Mouse (Mus musculus) intestine, embryonic 16.5 days (tissue): Measurements from ENCODE around the gene Creb3l2. TPM values are rescaled to one million over a fixed set of nuclear protein-coding genes. Genes with fewer than 3 reads are reported as not detected.

Experiments used
- ATAC-seq: fragments of 200-750 bp; cut with Nextera tagmentation; 2 replicates; pipeline ENCODE4 v1.8.0; 2017; ENCODE audit warnings: moderate TSS enrichment, moderate library complexity
- H3K27ac ChIP-seq: fragments of 300-500 bp; sonication (generic); 2 replicates; pipeline ENCODE4 v1.5.1; 2014; ENCODE audit warnings: mild to moderate bottlenecking, low read length
- H3K27me3 ChIP-seq: fragments of 300-500 bp; sonication (generic); replicated peaks from 2 replicates; pipeline ENCODE4 v1.6.1; 2014; ENCODE audit warnings: low read length, control low read depth, mixed read lengths; ENCODE audit not compliant: control insufficient read depth, insufficient read depth
- H3K36me3 ChIP-seq: fragments of 300-500 bp; sonication (generic); 2 replicates; pipeline ENCODE4 v1.6.1; 2014; ENCODE audit warnings: low read length, control low read depth; ENCODE audit not compliant: control insufficient read depth, insufficient read depth
- H3K4me1 ChIP-seq: fragments of 300-500 bp; sonication (generic); 2 replicates; pipeline ENCODE4 v1.6.1; 2014; ENCODE audit warnings: low read length, control low read depth, mixed read lengths; ENCODE audit not compliant: control insufficient read depth, insufficient read depth
- H3K4me2 ChIP-seq: fragments of 300-500 bp; sonication (generic); 2 replicates; pipeline ENCODE4 v1.6.1; 2014; ENCODE audit warnings: low read depth, low read length, control low read depth
- H3K4me3 ChIP-seq: fragments of 300-500 bp; sonication (generic); 2 replicates; pipeline ENCODE4 v1.5.1; 2014; ENCODE audit warnings: mild to moderate bottlenecking, low read length
- H3K9ac ChIP-seq: fragments of 300-500 bp; sonication (generic); 2 replicates; pipeline ENCODE4 v1.6.1; 2014; ENCODE audit warnings: low read depth, low read length
- H3K9me3 ChIP-seq: fragments of 300-500 bp; sonication (generic); 2 replicates; pipeline ENCODE4 v1.6.1; 2016; ENCODE audit warnings: low read length, control low read depth; ENCODE audit not compliant: control insufficient read depth
- WGBS: fragments of 180-500 bp; shearing (Covaris S2); extraction: QIAGEN DNeasy Blood & Tissue Kit; methylation state at CpG from one replicate; pipeline ENCODE4 v1.1.7; 2014; 5-methylcytosine and 5-hydroxymethylcytosine counted together
- polyA plus RNA-seq: library from polyadenylated mRNA; unstranded; fragments of >200 nt; fragmentation: Nextera tagmentation; extraction: Ambion mirVana; gene quantifications from 2 replicates; pipeline ENCODE4 v1.2.1, GENCODE M21; 2015

Creb3l2 gene
- polyA plus RNA-seq, 1 experiment from 2014 or later, result 13.4 TPM

DNA sequence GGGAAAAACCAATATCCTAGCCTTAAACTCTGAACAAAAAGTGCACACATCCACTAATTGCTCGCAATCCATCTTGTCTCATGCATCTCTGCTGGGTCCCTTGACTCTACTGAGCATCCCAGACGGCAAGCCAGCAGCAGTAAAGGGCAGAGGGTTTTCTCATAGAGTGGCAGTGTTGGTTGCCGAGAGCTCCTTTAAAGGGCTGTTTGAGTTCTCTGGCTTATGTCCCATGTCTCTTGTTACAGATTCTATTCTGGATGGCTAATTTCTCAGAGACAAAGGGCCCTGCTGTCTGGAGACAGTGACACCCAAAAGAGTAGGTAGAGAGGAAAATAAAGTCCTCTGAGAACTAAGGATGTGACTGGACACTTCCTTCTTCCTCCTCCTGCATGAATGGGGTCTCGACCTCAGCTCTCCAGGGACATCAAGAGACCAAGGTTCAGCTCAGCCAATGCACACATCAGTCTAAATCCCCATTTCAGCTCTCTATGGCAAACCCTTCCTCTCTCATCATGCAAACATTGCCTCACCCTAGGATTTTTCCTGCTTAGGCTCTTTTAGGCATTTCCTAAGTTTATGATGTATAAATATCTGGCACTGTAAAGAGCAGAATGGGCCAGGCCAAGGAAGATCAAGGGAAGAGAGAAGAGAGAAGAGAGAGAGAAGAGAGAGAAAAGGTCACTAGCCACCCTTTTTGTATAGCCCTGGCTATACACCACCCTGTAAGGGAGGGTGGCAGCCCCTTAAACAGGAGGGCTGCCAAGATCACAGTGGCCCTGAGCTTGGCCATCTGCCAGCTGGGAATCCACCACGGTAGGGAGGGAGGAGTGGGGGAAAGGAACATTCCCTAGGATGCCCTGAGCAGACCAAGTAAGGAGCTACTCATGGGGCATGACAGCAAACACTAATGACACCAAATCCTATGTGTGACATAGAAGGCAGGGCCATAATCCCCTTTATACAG lies 111.8 kb downstream of the Creb3l2 start:
- peak; percentile 47 for ATAC-seq
- H3K9me3 ChIP-seq, result no peaks in the 10 kb centered on the region
- H3K27ac ChIP-seq, result peak overlapping the region; percentile 46; the same call in 1 of the 2 replicates
- H3K4me3 ChIP-seq, result no peak overlapping the region
- 51% methylated on average over 5 of the region's 5 CpGs for WGBS
- peaks cover 7% of the 10 kb centered on the region; the same call in 1 of the 2 replicates for H3K36me3 ChIP-seq
- H3K4me1 ChIP-seq, result peaks cover 6% of the 10 kb centered on the region
- H3K27me3 ChIP-seq, result no peaks in the 10 kb centered on the region
- no peak overlapping the region for H3K4me2 ChIP-seq
- H3K9ac ChIP-seq, result no peak overlapping the region

- Histone ChIP-seq H3K27ac (no peak overlapping the region), H3K9ac (no peak overlapping the region), H3K4me3 (no peak overlapping the region), H3K36me3 (peaks cover 5% of the 10 kb centered on the region; the same call in 1 of the 2 replicates), H3K27me3 (no peaks in the 10 kb centered on the region), H3K4me1 (peaks cover 6% of the 10 kb centered on the region), H3K4me2 (no peak overlapping the region), H3K9me3 (no peaks in the 10 kb centered on the region)
- 81% methylated on average over 3 of the region's 3 CpGs for WGBS
- ATAC-seq, result no peak
These were observed 112.6 kb downstream of the Creb3l2 start for GRCm38 (mm10) chr6:37329376-37329775.

GRCm38 (mm10) chr6:37328671-37329070 lies 113.3 kb downstream of the Creb3l2 start:
- no peak overlapping the region for H3K27ac ChIP-seq
- no peaks in the 10 kb centered on the region for H3K9me3 ChIP-seq
- H3K4me2 ChIP-seq, result no peak overlapping the region
- peaks cover 6% of the 10 kb centered on the region for H3K4me1 ChIP-seq
- H3K4me3 ChIP-seq, result no peak overlapping the region
- ATAC-seq, result no peak
- H3K9ac ChIP-seq, result no peak overlapping the region
- no peaks in the 10 kb centered on the region for H3K27me3 ChIP-seq
- 62% methylated on average over 7 of the region's 7 CpGs for WGBS
- H3K36me3 ChIP-seq, result no peaks in the 10 kb centered on the region; the same call in 1 of the 2 replicates

- 68% methylated on average over 6 of the region's 6 CpGs for WGBS
- ATAC-seq, result no peak
- Histone ChIP-seq H3K36me3 (no peaks in the 10 kb centered on the region; the same call in 1 of the 2 replicates), H3K27me3 (no peaks in the 10 kb centered on the region), H3K9me3 (no peaks in the 10 kb centered on the region), H3K4me2 (no peak overlapping the region), H3K4me1 (peaks cover 6% of the 10 kb centered on the region), H3K4me3 (no peak overlapping the region), H3K27ac (no peak overlapping the region), H3K9ac (no peak overlapping the region)
These were observed 114.4 kb downstream of the Creb3l2 start for GRCm38 (mm10) chr6:37327519-37327918.

DNA sequence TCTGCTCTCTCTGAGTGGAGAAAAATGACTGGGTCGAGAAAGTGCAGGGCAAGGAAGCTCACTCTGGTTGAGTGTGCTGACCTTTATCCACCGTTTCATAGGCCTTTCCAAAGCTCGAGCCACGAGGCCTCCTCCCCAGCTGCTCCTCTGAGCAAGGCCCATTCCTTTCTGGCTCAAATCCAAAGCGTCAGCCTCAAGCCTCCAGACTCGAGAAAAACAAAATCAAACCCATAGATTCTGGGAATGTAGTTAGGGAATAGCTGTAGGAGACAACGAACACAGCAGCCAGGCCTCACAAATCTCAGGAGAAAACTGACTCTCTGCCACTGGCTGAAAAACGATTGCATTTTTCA lies 115.4 kb downstream of the Creb3l2 start:
- no peak; the same call in 1 of the 2 replicates for ATAC-seq
- Histone ChIP-seq H3K9ac (no peak overlapping the region), H3K27ac (peak overlapping the region; percentile 52; the same call in 1 of the 2 replicates), H3K4me3 (no peak overlapping the region), H3K4me1 (peaks cover 6% of the 10 kb centered on the region), H3K9me3 (no peaks in the 10 kb centered on the region), H3K4me2 (no peak overlapping the region), H3K36me3 (no peaks in the 10 kb centered on the region), H3K27me3 (no peaks in the 10 kb centered on the region)
- 25% methylated on average over 8 of the region's 8 CpGs for WGBS

DNA sequence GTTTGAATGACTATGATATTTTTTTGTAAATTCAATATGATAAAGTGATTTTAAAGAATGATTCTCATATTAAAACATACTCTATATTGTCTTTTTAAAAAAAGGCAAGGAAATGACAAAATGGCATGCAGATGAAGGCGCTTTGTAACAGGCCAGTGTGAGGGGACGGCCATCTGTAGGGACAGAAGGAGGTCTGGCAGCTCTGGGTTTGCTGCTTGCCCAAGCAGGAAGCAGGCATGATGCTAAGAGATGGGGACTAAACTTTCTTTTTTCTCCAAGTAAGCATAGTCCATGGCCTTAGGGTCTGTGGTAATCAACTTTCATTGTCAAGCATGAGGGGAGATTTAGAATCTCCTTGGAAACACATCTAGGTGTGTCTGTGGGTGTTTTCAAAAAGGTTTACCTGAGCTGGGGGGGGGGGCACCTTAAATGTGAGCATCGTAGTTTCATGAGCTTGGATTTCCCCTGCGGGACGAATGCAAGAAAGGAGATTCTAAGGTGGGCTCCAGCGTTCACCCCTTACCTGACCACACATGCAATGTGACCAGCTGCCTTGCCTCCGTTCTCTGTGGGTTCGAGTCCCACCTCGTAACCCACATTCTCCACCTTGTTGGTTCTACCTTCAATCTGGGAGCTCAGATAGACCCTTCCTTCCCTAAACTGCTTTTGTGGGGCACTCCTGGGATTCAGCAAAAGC lies 115.9 kb downstream of the Creb3l2 start:
- WGBS, result 91% methylated on average over 9 of the region's 9 CpGs
- Histone ChIP-seq H3K4me1 (peaks cover 6% of the 10 kb centered on the region), H3K9ac (no peak overlapping the region), H3K9me3 (no peaks in the 10 kb centered on the region), H3K4me3 (no peak overlapping the region), H3K36me3 (no peaks in the 10 kb centered on the region), H3K27me3 (no peaks in the 10 kb centered on the region), H3K27ac (peak overlapping the region; percentile 52; the same call in 1 of the 2 replicates), H3K4me2 (no peak overlapping the region)
- ATAC-seq, result no peak

DNA sequence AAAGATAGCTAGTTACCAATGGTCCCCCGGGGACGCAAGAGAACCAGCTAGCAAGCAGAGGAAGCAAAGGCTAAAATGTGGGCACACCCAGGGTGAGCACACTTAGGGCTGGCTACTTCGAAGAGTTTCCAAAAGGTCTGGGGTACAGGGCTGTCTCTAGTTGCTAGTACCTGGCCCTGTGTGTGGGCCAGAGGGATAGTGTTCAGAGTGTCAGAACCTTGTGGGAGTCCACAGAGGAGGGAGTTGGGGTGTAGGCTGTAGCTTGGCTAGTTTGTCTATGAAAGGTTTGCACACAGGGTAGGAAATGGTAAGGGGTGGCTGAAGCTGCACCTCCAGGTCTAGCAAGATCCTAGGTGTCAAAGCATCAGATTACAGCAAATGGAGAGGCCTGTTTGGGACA lies 116.9 kb downstream of the Creb3l2 start:
- WGBS, result 77% methylated on average over 3 of the region's 3 CpGs
- Histone ChIP-seq H3K27ac (no peak overlapping the region), H3K4me1 (peaks cover 6% of the 10 kb centered on the region), H3K9me3 (no peaks in the 10 kb centered on the region), H3K4me3 (no peak overlapping the region), H3K4me2 (no peak overlapping the region), H3K9ac (no peak overlapping the region), H3K27me3 (no peaks in the 10 kb centered on the region), H3K36me3 (no peaks in the 10 kb centered on the region)
- no peak for ATAC-seq

DNA sequence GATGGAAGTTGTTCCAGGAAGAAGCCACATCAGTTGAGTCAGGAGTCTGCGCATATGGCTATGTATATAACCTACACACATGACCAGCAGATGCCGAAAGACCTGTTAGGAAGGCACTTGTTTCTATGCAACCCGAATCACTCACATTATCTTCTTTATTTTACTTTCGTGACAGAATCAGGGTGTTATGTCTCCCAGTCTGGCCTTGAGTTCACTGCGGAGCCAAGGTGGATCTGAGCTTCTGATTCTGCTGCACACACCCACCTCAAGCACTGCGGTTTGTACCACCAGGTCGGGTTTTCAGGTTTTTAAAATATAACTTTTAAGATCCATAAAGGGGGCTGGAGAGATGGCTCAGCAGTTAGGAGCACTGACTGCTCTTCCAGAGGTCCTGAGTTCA lies 119.3 kb downstream of the Creb3l2 start:
- 92% methylated on average over 7 of the region's 7 CpGs for WGBS
- H3K4me2 ChIP-seq, result no peak overlapping the region
- no peaks in the 10 kb centered on the region for H3K36me3 ChIP-seq
- no peak overlapping the region for H3K27ac ChIP-seq
- peaks cover 6% of the 10 kb centered on the region for H3K4me1 ChIP-seq
- H3K9ac ChIP-seq, result no peak overlapping the region
- H3K27me3 ChIP-seq, result no peaks in the 10 kb centered on the region
- no peaks in the 10 kb centered on the region for H3K9me3 ChIP-seq
- H3K4me3 ChIP-seq, result no peak overlapping the region
- ATAC-seq, result no peak

- Histone ChIP-seq H3K4me2 (no peak overlapping the region), H3K4me3 (no peak overlapping the region), H3K27me3 (no peaks in the 10 kb centered on the region), H3K36me3 (no peaks in the 10 kb centered on the region), H3K27ac (no peak overlapping the region), H3K9ac (no peak overlapping the region), H3K4me1 (peaks cover 6% of the 10 kb centered on the region), H3K9me3 (no peaks in the 10 kb centered on the region)
- WGBS, result 87% methylated on average over 9 of the region's 9 CpGs
- no peak for ATAC-seq
These were observed 119.9 kb downstream of the Creb3l2 start for GRCm38 (mm10) chr6:37322088-37322487.
